ENCODE assay signal across 26 mouse cellular contexts in the genomic region with DNA sequence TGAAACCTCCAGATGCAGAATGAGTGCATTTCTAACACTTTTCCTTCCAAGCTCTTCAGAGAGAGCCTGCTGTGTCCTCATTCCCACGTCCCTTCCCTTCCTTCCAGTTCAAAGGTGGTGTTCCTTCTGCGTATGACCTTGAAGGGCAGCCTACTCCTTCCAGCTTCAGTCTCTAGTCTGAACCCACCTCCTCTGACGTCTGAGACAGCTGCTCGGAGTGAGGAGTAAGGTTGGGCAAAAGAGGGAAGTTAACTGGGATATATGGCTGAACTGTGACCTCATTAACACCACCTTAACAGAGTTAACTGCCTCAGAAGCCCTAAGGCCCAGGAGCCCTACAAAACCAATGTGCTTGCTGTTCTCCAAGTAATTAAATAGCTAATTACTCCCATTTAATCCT. TPM values are rescaled to one million over a fixed set of nuclear protein-coding genes. Genes with fewer than 3 reads are reported as not detected.
DNase-seq lines count a peak whose midpoint lies in the region; ATAC-seq and TF ChIP-seq lines count a peak whose summit lies in the region.
"Had no signal": no experiment of that assay in that cellular context is flagged by ENCODE, and none has a peak within 500 bp of the region (broad histone marks: within the 10 kb centered on the region; RNA-seq: fewer than 3 reads in every experiment).

No protein-coding gene starts in this region.

- no peak for ATAC-seq in forebrain, embryonic 12.5 days (ENCODE audit: low FRiP score)
- ATAC-seq in forebrain, postnatal 0 days, result no peak
- no peak for ATAC-seq in kidney, postnatal 0 days (replicated peaks; ENCODE audit: low FRiP score, low read depth)
- ATAC-seq in intestine, postnatal 0 days, result peak; percentile 50
- ATAC-seq: CD4-positive, CD25-positive, alpha-beta regulatory T cell, adult 4 months had no signal

- 0 out of 2 replicates have a peak, but pooled peaks cover 1% of the 10 kb centered on the region for H3K36me3 ChIP-seq in forebrain, embryonic 12.5 days (replicated peaks)
- no peaks in the 10 kb centered on the region for H3K36me3 ChIP-seq in forebrain, postnatal 0 days (ENCODE audit: insufficient read depth)
- no peaks in the 10 kb centered on the region for H3K36me3 ChIP-seq in kidney, postnatal 0 days (ENCODE audit: insufficient read depth, low read length)
- H3K36me3 ChIP-seq in intestine, postnatal 0 days (ENCODE audit: control insufficient read depth, insufficient read depth), result no peaks in the 10 kb centered on the region

- TF ChIP-seq CTCF in forebrain, postnatal 0 days (IDR thresholded peaks at IDR 0.05; ENCODE audit: low read depth), result no peak
- TF ChIP-seq CTCF in kidney, postnatal 0 days (IDR thresholded peaks at IDR 0.05; ENCODE audit: low read depth), result no peak
- no peak for TF ChIP-seq CTCF in intestine, postnatal 0 days (IDR thresholded peaks at IDR 0.05; ENCODE audit: low read depth)

- no peak overlapping the region for H3K4me2 ChIP-seq in forebrain, embryonic 12.5 days
- H3K4me2 ChIP-seq in forebrain, postnatal 0 days (ENCODE audit: low read depth), result no peak overlapping the region
- H3K4me2 ChIP-seq in kidney, postnatal 0 days (ENCODE audit: low read length), result no peak overlapping the region
- H3K4me2 ChIP-seq in intestine, postnatal 0 days (replicated peaks; ENCODE audit: low read depth), result no peak overlapping the region; the same call in 1 of the 2 replicates
- H3K4me2 ChIP-seq: hindbrain, embryonic 15.5 days; neural tube, embryonic 13.5 days had no signal

- peaks cover 18% of the 10 kb centered on the region for H3K4me1 ChIP-seq in forebrain, embryonic 12.5 days
- peaks cover 6% of the 10 kb centered on the region for H3K4me1 ChIP-seq in forebrain, postnatal 0 days (ENCODE audit: insufficient read depth)
- 0 out of 2 replicates have a peak, but pooled peaks cover 7% of the 10 kb centered on the region for H3K4me1 ChIP-seq in kidney, postnatal 0 days (replicated peaks; ENCODE audit: insufficient read depth, low read length)
- H3K4me1 ChIP-seq in intestine, postnatal 0 days (replicated peaks; ENCODE audit: control insufficient read depth, insufficient read depth, low read length), result peaks cover 9% of the 10 kb centered on the region; the same call in 1 of the 2 replicates

- 0 out of 2 replicates have a peak overlapping the region, but pooled peaks have one; percentile 1 for H3K27ac ChIP-seq in forebrain, embryonic 12.5 days
- no peak overlapping the region for H3K27ac ChIP-seq in forebrain, postnatal 0 days (ENCODE audit: low read depth, low read length)
- no peak overlapping the region for H3K27ac ChIP-seq in kidney, postnatal 0 days
- H3K27ac ChIP-seq in intestine, postnatal 0 days (ENCODE audit: low read depth, low read length), result peak overlapping the region; percentile 50; the same call in 1 of the 2 replicates
- H3K27ac ChIP-seq: heart, embryonic 10.5 days had no signal

- no peak overlapping the region for H3K4me3 ChIP-seq in forebrain, embryonic 12.5 days (replicated peaks)
- H3K4me3 ChIP-seq in forebrain, postnatal 0 days (ENCODE audit: low read depth, low read length), result no peak overlapping the region
- no peak overlapping the region for H3K4me3 ChIP-seq in kidney, postnatal 0 days (replicated peaks; ENCODE audit: low read depth, low read length)
- H3K4me3 ChIP-seq in intestine, postnatal 0 days (ENCODE audit: low read depth, low read length), result no peak overlapping the region
- H3K4me3 ChIP-seq: heart, embryonic 10.5 days; hindbrain, embryonic 15.5 days; neural tube, embryonic 13.5 days had no signal

- no peaks in the 10 kb centered on the region for H3K9me3 ChIP-seq in forebrain, embryonic 12.5 days
- no peaks in the 10 kb centered on the region for H3K9me3 ChIP-seq in forebrain, postnatal 0 days (ENCODE audit: low read length)
- no peaks in the 10 kb centered on the region for H3K9me3 ChIP-seq in kidney, postnatal 0 days (replicated peaks; ENCODE audit: low read length)
- no peaks in the 10 kb centered on the region for H3K9me3 ChIP-seq in intestine, postnatal 0 days (ENCODE audit: control insufficient read depth)
- H3K9me3 ChIP-seq: heart, embryonic 10.5 days; hindbrain, embryonic 15.5 days; neural tube, embryonic 13.5 days had no signal

- DNase-seq in forebrain, postnatal 0 days, result no peak
- DNase-seq in kidney, postnatal 0 days (ENCODE audit: low spot score), result peak; percentile 7
- DNase-seq in kidney, adult 18-20 months, result no peak
- DNase-seq in ZHBTc4 (ENCODE audit: low read depth, low spot score), result peak; percentile 83
- no peak for DNase-seq in thymus, adult 18-20 months
- no peak for DNase-seq in layer of hippocampus, postnatal 14 days (ENCODE audit: low spot score in 2 of 2)
- DNase-seq: adrenal gland, postnatal 10 days; cerebellum, adult 11 months; cerebellum, postnatal 36 days; gastrocnemius, postnatal 25 days; heart, postnatal 14 days; kidney, adult 8-10 months; left cerebral cortex, postnatal 4 days; liver; lung, postnatal 10 days; midbrain, embryonic 14.5 days; right cerebral cortex, postnatal 14 days; thymus, postnatal 14 days had no signal

- H3K27me3 ChIP-seq in forebrain, embryonic 12.5 days, result 0 out of 2 replicates have a peak, but pooled peaks cover 3% of the 10 kb centered on the region
- no peaks in the 10 kb centered on the region for H3K27me3 ChIP-seq in forebrain, postnatal 0 days (ENCODE audit: insufficient read depth, low read length)
- H3K27me3 ChIP-seq in kidney, postnatal 0 days (ENCODE audit: insufficient read depth, low read length), result no peaks in the 10 kb centered on the region
- no peaks in the 10 kb centered on the region for H3K27me3 ChIP-seq in intestine, postnatal 0 days (replicated peaks; ENCODE audit: control insufficient read depth, insufficient read depth, low read length)
- H3K27me3 ChIP-seq: hindbrain, embryonic 15.5 days; neural tube, embryonic 13.5 days had no signal

- 62% methylated on average over 4 of the region's 4 CpGs for WGBS in forebrain, embryonic 12.5 days
- 59% methylated on average over 4 of the region's 4 CpGs for WGBS in forebrain, postnatal 0 days
- 40% methylated on average over 4 of the region's 4 CpGs for WGBS in kidney, postnatal 0 days
- WGBS in intestine, postnatal 0 days, result 32% methylated on average over 4 of the region's 4 CpGs

- 0 out of 2 replicates have a peak overlapping the region, but pooled peaks have one; percentile 12 for H3K9ac ChIP-seq in forebrain, embryonic 12.5 days
- H3K9ac ChIP-seq in forebrain, postnatal 0 days, result no peak overlapping the region
- H3K9ac ChIP-seq in kidney, postnatal 0 days (ENCODE audit: low read depth, low read length), result no peak overlapping the region
- H3K9ac ChIP-seq in intestine, postnatal 0 days (ENCODE audit: low read depth, low read length), result no peak overlapping the region
- H3K9ac ChIP-seq: hindbrain, embryonic 15.5 days; neural tube, embryonic 13.5 days had no signal

RNA-seq across cellular contexts. Expression of gene Coq10a, which starts 1.8 kb away (rescaled TPM):
- 24.2 and 25.5 TPM in 2 replicates for polyA plus RNA-seq in forebrain, embryonic 12.5 days (2016; fragmentation: Nextera tagmentation; extraction: Ambion mirVana)
- 34.0 and 41.6 TPM in 2 replicates for total RNA-seq in forebrain, postnatal 0 days (2014; rRNA removed)
- 48.2 and 50.0 TPM in 2 replicates for polyA plus RNA-seq in forebrain, postnatal 0 days (2015; fragmentation: Nextera tagmentation; extraction: Ambion mirVana)
- polyA plus RNA-seq in kidney, postnatal 0 days (2015; fragmentation: Nextera tagmentation; extraction: Ambion mirVana), result 18.3 and 19.7 TPM in 2 replicates
- polyA plus RNA-seq in intestine, postnatal 0 days (2015; fragmentation: Nextera tagmentation; extraction: Ambion mirVana), result 21.1 and 22.3 TPM in 2 replicates
- total RNA-seq in layer of hippocampus, postnatal 14 days (2021), result 10 to 100 TPM; 60.0 to 62.1 TPM

RNA-seq across cellular contexts. Expression of gene Ankrd52, which starts 6.3 kb away (rescaled TPM):
- polyA plus RNA-seq in forebrain, embryonic 12.5 days (2016; fragmentation: Nextera tagmentation; extraction: Ambion mirVana), result 11.3 and 13.9 TPM in 2 replicates
- 22.3 and 32.6 TPM in 2 replicates for total RNA-seq in forebrain, postnatal 0 days (2014; rRNA removed)
- 4.7 and 7.7 TPM in 2 replicates for polyA plus RNA-seq in forebrain, postnatal 0 days (2015; fragmentation: Nextera tagmentation; extraction: Ambion mirVana)
- 6.2 TPM in 2 replicates for polyA plus RNA-seq in kidney, postnatal 0 days (2015; fragmentation: Nextera tagmentation; extraction: Ambion mirVana)
- 4.0 and 4.9 TPM in 2 replicates for polyA plus RNA-seq in intestine, postnatal 0 days (2015; fragmentation: Nextera tagmentation; extraction: Ambion mirVana)
- 10 to 100 TPM; 83.6 to 86.7 TPM for total RNA-seq in layer of hippocampus, postnatal 14 days (2021)

RNA-seq across cellular contexts. Expression of gene Slc39a5, which starts 30.4 kb away (rescaled TPM):
- not detected in 2 replicates for polyA plus RNA-seq in forebrain, embryonic 12.5 days (2016; fragmentation: Nextera tagmentation; extraction: Ambion mirVana)
- 0.24 and 0.69 TPM in 2 replicates for total RNA-seq in forebrain, postnatal 0 days (2014; rRNA removed)
- 0.10 and 0.42 TPM in 2 replicates for polyA plus RNA-seq in forebrain, postnatal 0 days (2015; fragmentation: Nextera tagmentation; extraction: Ambion mirVana)
- polyA plus RNA-seq in kidney, postnatal 0 days (2015; fragmentation: Nextera tagmentation; extraction: Ambion mirVana), result 56.0 and 64.8 TPM in 2 replicates
- 109 and 114 TPM in 2 replicates for polyA plus RNA-seq in intestine, postnatal 0 days (2015; fragmentation: Nextera tagmentation; extraction: Ambion mirVana)
- total RNA-seq in layer of hippocampus, postnatal 14 days (2021), result under 1 TPM in 1 of 2 experiments, not detected in 1; 0.60 TPM
- total RNA-seq: gastrocnemius, postnatal 25 days; heart, postnatal 14 days; megakaryocyte, adult 5-6 weeks had no signal
- polyA plus RNA-seq: CD4-positive, CD25-positive, alpha-beta regulatory T cell, adult 4 months; forebrain, embryonic 11.5 days; midbrain, embryonic 14.5 days; neural tube, embryonic 13.5 days had no signal

RNA-seq across cellular contexts. Expression of gene Cs, which starts 33.1 kb away (rescaled TPM):
- polyA plus RNA-seq in forebrain, embryonic 12.5 days (2016; fragmentation: Nextera tagmentation; extraction: Ambion mirVana), result 221 and 235 TPM in 2 replicates
- total RNA-seq in forebrain, postnatal 0 days (2014; rRNA removed), result 205 and 250 TPM in 2 replicates
- polyA plus RNA-seq in forebrain, postnatal 0 days (2015; fragmentation: Nextera tagmentation; extraction: Ambion mirVana), result 203 and 255 TPM in 2 replicates
- polyA plus RNA-seq in kidney, postnatal 0 days (2015; fragmentation: Nextera tagmentation; extraction: Ambion mirVana), result 167 and 195 TPM in 2 replicates
- 248 and 266 TPM in 2 replicates for polyA plus RNA-seq in intestine, postnatal 0 days (2015; fragmentation: Nextera tagmentation; extraction: Ambion mirVana)
- total RNA-seq in layer of hippocampus, postnatal 14 days (2021), result 100 to 1,000 TPM; 260 to 274 TPM

RNA-seq across cellular contexts. Expression of gene Nabp2, which starts 40.7 kb away (rescaled TPM):
- 141 and 155 TPM in 2 replicates for polyA plus RNA-seq in forebrain, embryonic 12.5 days (2016; fragmentation: Nextera tagmentation; extraction: Ambion mirVana)
- total RNA-seq in forebrain, postnatal 0 days (2014; rRNA removed), result 82.2 and 90.1 TPM in 2 replicates
- 158 and 159 TPM in 2 replicates for polyA plus RNA-seq in forebrain, postnatal 0 days (2015; fragmentation: Nextera tagmentation; extraction: Ambion mirVana)
- 82.4 and 85.5 TPM in 2 replicates for polyA plus RNA-seq in kidney, postnatal 0 days (2015; fragmentation: Nextera tagmentation; extraction: Ambion mirVana)
- 79.2 and 82.5 TPM in 2 replicates for polyA plus RNA-seq in intestine, postnatal 0 days (2015; fragmentation: Nextera tagmentation; extraction: Ambion mirVana)
- 10 to 100 TPM; 94.5 TPM for total RNA-seq in layer of hippocampus, postnatal 14 days (2021)

Comparison
In these comparisons a context has a peak if more than half of its experiments do, and no peak if none do; other contexts are left out.
1. H3K27ac ChIP-seq: peak in forebrain, embryonic 12.5 days (single experiment) and intestine, postnatal 0 days (single experiment); none in forebrain, postnatal 0 days (single experiment) and kidney, postnatal 0 days (single experiment).
2. DNase-seq: peak in kidney, postnatal 0 days (single experiment) and ZHBTc4 (single experiment); none in forebrain, postnatal 0 days (single experiment), kidney, adult 18-20 months (single experiment), thymus, adult 18-20 months (0 of 2) and layer of hippocampus, postnatal 14 days (0 of 2).
3. RNA of gene Slc39a5, which starts 30.4 kb away (polyA plus RNA-seq): 109 to 114 TPM in intestine, postnatal 0 days and 56.0 to 64.8 TPM in kidney, postnatal 0 days; 0.10 to 0.42 TPM in forebrain, postnatal 0 days and not detected in forebrain, embryonic 12.5 days; every median in the first group is over 10 times any median in the second.